Mouse (Mus musculus) MEL (cell line): ENCODE measurements around the gene Zfp78.

ENCODE experiments used
- CTCF ChIP-seq, 3 experiments: IDR thresholded peaks in 2 of 3; conservative IDR thresholded peaks in 1 of 3; 2 replicates each; pipeline ENCODE4 v1.5.1; 2011 to 2012; ENCODE audit warnings: low read length in 3 of 3, low read depth in 2 of 3, mild to moderate bottlenecking in 2 of 3, improper control_type of control experiment in 1 of 3, inconsistent platforms in 1 of 3, mixed read lengths in 1 of 3, moderate library complexity in 1 of 3; ENCODE audit not compliant: control insufficient read depth in 1 of 3, insufficient read depth in 1 of 3, poor library complexity in 1 of 3, severe bottlenecking in 1 of 3
- GABPA ChIP-seq: IDR thresholded peaks from 2 replicates; pipeline ENCODE4 v1.6.1; 2012; ENCODE audit warnings: low read depth, mild to moderate bottlenecking, inconsistent platforms, low read length, improper control_type of control experiment, moderate library complexity
- MAZ ChIP-seq: IDR thresholded peaks from 2 replicates; pipeline ENCODE4 v1.6.1; 2012; ENCODE audit warnings: low read depth, mild to moderate bottlenecking, inconsistent platforms, low read length, improper control_type of control experiment
- RAD21 ChIP-seq: IDR thresholded peaks from 2 replicates; pipeline ENCODE4 v1.6.1; 2011; ENCODE audit warnings: mild to moderate bottlenecking, low read depth, low read length, improper control_type of control experiment
- SIN3A ChIP-seq: IDR thresholded peaks from 2 replicates; pipeline ENCODE4 v1.6.1; 2012; ENCODE audit warnings: low read length, improper control_type of control experiment, inconsistent platforms
- TAL1 ChIP-seq: IDR thresholded peaks from 2 replicates; pipeline ENCODE4 v1.6.1; 2012; ENCODE audit warnings: mild to moderate bottlenecking, inconsistent platforms, low read length, moderate library complexity, mixed read lengths
- USF1 ChIP-seq: IDR thresholded peaks from 2 replicates; pipeline ENCODE4 v1.6.1; 2014; ENCODE audit warnings: low read depth, mild to moderate bottlenecking, inconsistent platforms, low read length, improper control_type of control experiment, moderate library complexity

- TF ChIP-seq GABPA (no peak), MAZ (no peak), USF1 (no peak), SIN3A (no peak), RAD21 (no peak), TAL1 (no peak), CTCF (IDR thresholded peaks at IDR 0.05 in 2 of 3, conservative IDR thresholded peaks at IDR 0.05 in 1 of 3; ENCODE audit: control insufficient read depth in 1 of 3, insufficient read depth in 1 of 3, low read depth in 2 of 3, low read length in 3 of 3, poor library complexity in 1 of 3, severe bottlenecking in 1 of 3) (no peak)
Measured at GRCm38 (mm10) chr7:6372993-6373392, 9.9 kb downstream of the Zfp78 start.
